Mouse (Mus musculus): ENCODE data around the gene Trabd2b.

DNA sequence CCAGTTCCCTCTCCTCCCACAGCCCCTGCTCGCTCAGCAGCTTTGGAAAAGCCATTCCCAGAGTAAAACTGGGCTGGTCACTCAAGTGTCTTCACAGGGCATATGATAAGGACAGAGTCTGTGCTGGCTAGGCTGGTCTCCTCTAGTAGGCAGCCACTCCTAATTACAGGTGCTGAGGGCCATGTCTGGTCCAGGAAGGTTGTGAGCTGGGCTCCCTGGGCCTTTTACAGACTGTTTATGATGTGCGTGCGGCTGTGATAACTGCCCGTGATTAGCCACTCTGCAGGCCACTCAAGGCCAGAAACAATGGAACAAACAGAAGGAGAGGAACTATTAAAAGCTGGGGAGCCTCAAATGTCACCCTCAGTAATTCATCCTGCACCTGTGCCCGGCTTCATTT lies 150.4 kb downstream of the Trabd2b start:
- TF ChIP-seq CTCF (IDR thresholded peaks at IDR 0.05; ENCODE audit: insufficient read depth, low read depth, low read length) = no peak
- TF ChIP-seq POLR2A (IDR thresholded peaks at IDR 0.05; ENCODE audit: insufficient read depth, low read depth, low read length) = no peak
